Mouse (Mus musculus) liver, embryonic 14.5 days (tissue): ENCODE data around the gene H3f3b. TPM values are rescaled to one million over a fixed set of nuclear protein-coding genes. Genes with fewer than 3 reads are reported as not detected.

Experiments
- ATAC-seq: fragments of 200-750 bp; cut with Nextera tagmentation; 2 replicates; pipeline ENCODE4 v1.8.0; 2017; ENCODE audit warnings: moderate number of reproducible peaks, mild to moderate bottlenecking, moderate library complexity; ENCODE audit not compliant: insufficient read depth
- DNase-seq, 3 experiments: peaks; one replicate each; pipeline ENCODE4 v3.0.0-alpha.2; 2012 to 2013; ENCODE audit warnings: low read depth in 3 of 3, low spot score in 3 of 3
- H3K27ac ChIP-seq: fragments of 300-500 bp; sonication (generic); 2 replicates; pipeline ENCODE4 v1.5.1; 2014; ENCODE audit warnings: moderate library complexity, mild to moderate bottlenecking, control low read depth, inconsistent platforms
- H3K27me3 ChIP-seq: fragments of 300-500 bp; sonication (generic); 2 replicates; pipeline ENCODE4 v1.6.1; 2014; ENCODE audit warnings: mild to moderate bottlenecking, low read length, moderate library complexity; ENCODE audit not compliant: control insufficient read depth, insufficient read depth
- H3K36me3 ChIP-seq: fragments of 300-500 bp; sonication (generic); replicated peaks from 2 replicates; pipeline ENCODE4 v1.6.1; 2014; ENCODE audit warnings: low read depth; ENCODE audit not compliant: control insufficient read depth, insufficient read depth
- H3K4me1 ChIP-seq, 2 experiments: fragments of 200-500 bp in 1 of 2; fragments of 300-500 bp in 1 of 2; sonication (generic) in 1 of 2; replicated peaks; 2 replicates each; pipeline ENCODE4 v1.6.1; 2012 to 2014; ENCODE audit warnings: antibody characterized with exemption in 1 of 2, inconsistent platforms in 1 of 2, low read length in 1 of 2; ENCODE audit not compliant: control insufficient read depth in 2 of 2, insufficient read depth in 2 of 2
- H3K4me2 ChIP-seq: fragments of 300-500 bp; sonication (generic); 2 replicates; pipeline ENCODE4 v1.6.1; 2014; ENCODE audit warnings: low read depth, mild to moderate bottlenecking, control low read depth, moderate library complexity
- H3K4me3 ChIP-seq, 2 experiments: fragments of 200-500 bp in 1 of 2; fragments of 300-500 bp in 1 of 2; sonication (generic) in 1 of 2; 2 replicates each; pipeline ENCODE4 v1.5.1; 2012 to 2014; ENCODE audit warnings: low read depth in 2 of 2, low read length in 2 of 2, mild to moderate bottlenecking in 2 of 2, control low read depth in 1 of 2, inconsistent platforms in 1 of 2, moderate library complexity in 1 of 2; ENCODE audit not compliant: insufficient read depth in 1 of 2
- H3K9ac ChIP-seq: fragments of 300-500 bp; sonication (generic); replicated peaks from 2 replicates; pipeline ENCODE4 v1.6.1; 2014; ENCODE audit warnings: mild to moderate bottlenecking, control low read depth, moderate library complexity
- H3K9me3 ChIP-seq: fragments of 300-500 bp; sonication (generic); 2 replicates; pipeline ENCODE4 v1.6.1; 2016; ENCODE audit warnings: low read length, mixed read lengths; ENCODE audit not compliant: control insufficient read depth
- CTCF ChIP-seq: IDR thresholded peaks from 2 replicates; pipeline ENCODE4 v1.5.1; 2016; ENCODE audit warnings: antibody characterized with exemption, low read depth, control low read depth
- EP300 ChIP-seq: IDR thresholded peaks from 2 replicates; pipeline ENCODE4 v1.6.1; 2016; ENCODE audit warnings: antibody characterized with exemption, low read depth
- WGBS: fragments of 180-500 bp; shearing (Covaris S2); extraction: QIAGEN DNeasy Blood & Tissue Kit; methylation state at CpG from one replicate; pipeline ENCODE4 v1.1.7; 2014; ENCODE audit not compliant: insufficient replicate concordance; 5-methylcytosine and 5-hydroxymethylcytosine counted together
- polyA plus RNA-seq, 2 experiments: library from polyadenylated mRNA; depleted of rRNA in 1 of 2; stranded (reverse) in 1 of 2; unstranded in 1 of 2; fragments of >200 nt; fragmentation: Nextera tagmentation in 1 of 2; extraction: Ambion mirVana in 1 of 2; gene quantifications; 2 replicates each; pipeline versions ENCODE4 v1.2.1 to v1.2.3; 2012 to 2014

The H3f3b gene
- 173 and 248 TPM in 2 replicates for polyA plus RNA-seq (2012; rRNA removed)
- polyA plus RNA-seq (2014; fragmentation: Nextera tagmentation; extraction: Ambion mirVana) = 651 and 676 TPM in 2 replicates

DNA sequence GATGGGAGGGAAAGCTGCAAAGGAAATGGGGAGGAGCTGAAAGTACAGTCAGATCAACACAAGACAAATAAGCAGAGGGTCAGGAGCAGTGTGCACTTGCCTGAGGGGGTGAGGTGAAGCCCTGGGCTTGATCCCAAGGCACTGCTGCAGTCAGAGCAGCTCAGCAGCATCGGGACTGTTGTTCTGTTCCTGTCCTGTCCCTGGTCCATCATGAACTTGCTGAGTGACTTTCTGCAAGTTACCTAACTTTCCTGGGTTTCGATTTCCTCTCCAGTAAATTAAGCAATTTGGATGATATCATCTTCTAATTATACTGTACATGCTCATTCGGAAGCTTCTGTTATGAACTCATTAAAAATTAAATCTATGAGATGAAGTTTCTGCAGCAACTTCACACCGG, at the start of gene H3f3b:
Gene H3f3b (minus strand): TSS at position 207 of the 400 bp plus-strand sequence.
- H3K9ac ChIP-seq = peak within 1 kb of the TSS; percentile 18; the same call in 1 of the 2 replicates
- TF ChIP-seq CTCF (no peak), EP300 (no peak)
- no peaks in the 10 kb centered on the region for H3K27me3 ChIP-seq
- H3K27ac ChIP-seq = 0 out of 2 replicates have a peak within 1 kb of the TSS, but pooled peaks have one; percentile 18
- no peak for DNase-seq
- 71% methylated on average over 4 of the region's 4 CpGs for WGBS
- H3K4me2 ChIP-seq = 0 out of 2 replicates have a peak within 1 kb of the TSS, but pooled peaks have one; percentile 11
- peaks cover 13 to 32% of the 10 kb centered on the region in 2 experiments for H3K4me1 ChIP-seq
- H3K36me3 ChIP-seq = peaks cover 4% of the 10 kb centered on the region
- H3K9me3 ChIP-seq = no peaks in the 10 kb centered on the region
- H3K4me3 ChIP-seq = no peak within 1 kb of the TSS
- no peak for ATAC-seq

DNA sequence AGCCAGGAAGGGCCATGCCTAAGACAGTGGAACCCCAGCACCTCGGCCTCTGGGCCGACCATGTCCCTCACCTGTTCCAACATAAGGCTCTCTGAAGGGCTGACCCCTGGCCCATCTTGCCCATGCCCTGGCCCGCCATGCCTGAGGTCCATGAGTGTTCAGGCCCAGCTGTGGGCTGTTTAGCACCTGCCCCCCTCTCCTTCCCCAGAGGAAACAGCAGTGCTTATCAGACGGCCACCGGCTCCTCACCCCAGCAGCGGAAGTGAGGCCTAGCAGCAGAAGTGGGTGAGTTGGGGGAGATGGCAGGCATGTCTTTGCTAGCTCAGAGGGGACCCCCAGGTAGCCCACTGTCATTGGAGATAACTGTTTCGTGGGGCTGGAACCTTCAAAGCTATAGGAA, 49.1 kb upstream of the H3f3b start:
- peak overlapping the region; percentile 94 for H3K9ac ChIP-seq
- H3K9me3 ChIP-seq = no peaks in the 10 kb centered on the region
- peak overlapping the region; percentile 93 for H3K27ac ChIP-seq
- peak overlapping the region; percentile 95 for H3K4me2 ChIP-seq
- 12% methylated on average over 7 of the region's 7 CpGs for WGBS
- no peak for TF ChIP-seq EP300
- no peak for TF ChIP-seq CTCF
- ATAC-seq (peak; percentile 49; the same call in 1 of the 2 replicates), DNase-seq (peak in 2 of 3 experiments; percentile 44 to 52)
- H3K4me3 ChIP-seq = peak overlapping the region; percentile 55 to 75
- peaks cover 33% of the 10 kb centered on the region in 2 experiments for H3K4me1 ChIP-seq
- H3K27me3 ChIP-seq = no peaks in the 10 kb centered on the region
- peaks cover 31% of the 10 kb centered on the region for H3K36me3 ChIP-seq

DNA sequence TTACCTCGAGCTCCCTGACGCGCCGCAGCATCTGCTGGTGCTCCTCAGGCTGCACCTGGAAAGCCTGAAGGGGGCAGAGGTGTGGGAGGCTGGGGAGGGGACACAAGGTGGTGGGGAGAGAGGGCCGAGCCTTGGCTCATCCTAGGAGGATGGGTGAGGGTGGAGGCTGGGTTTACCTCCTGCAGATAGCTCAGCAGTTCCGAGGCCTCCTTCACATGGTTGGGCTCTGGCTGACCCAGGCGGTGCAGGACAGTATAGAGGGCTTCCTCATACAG, 48.4 kb upstream of the H3f3b start:
- 47% methylated on average over 7 of the region's 7 CpGs for WGBS
- Histone ChIP-seq H3K9ac (peak overlapping the region; percentile 94), H3K27me3 (no peaks in the 10 kb centered on the region), H3K27ac (peak overlapping the region; percentile 93), H3K9me3 (no peaks in the 10 kb centered on the region), H3K4me2 (peak overlapping the region; percentile 95), H3K36me3 (peaks cover 26% of the 10 kb centered on the region), H3K4me3 (peak overlapping the region; percentile 55 to 75), H3K4me1 (peaks cover 33% of the 10 kb centered on the region in 2 experiments)
- no peak for DNase-seq
- TF ChIP-seq EP300 (no peak), CTCF (0 out of 2 replicates have a peak, but pooled peaks have one; percentile 30)
- ATAC-seq = no peak

DNA sequence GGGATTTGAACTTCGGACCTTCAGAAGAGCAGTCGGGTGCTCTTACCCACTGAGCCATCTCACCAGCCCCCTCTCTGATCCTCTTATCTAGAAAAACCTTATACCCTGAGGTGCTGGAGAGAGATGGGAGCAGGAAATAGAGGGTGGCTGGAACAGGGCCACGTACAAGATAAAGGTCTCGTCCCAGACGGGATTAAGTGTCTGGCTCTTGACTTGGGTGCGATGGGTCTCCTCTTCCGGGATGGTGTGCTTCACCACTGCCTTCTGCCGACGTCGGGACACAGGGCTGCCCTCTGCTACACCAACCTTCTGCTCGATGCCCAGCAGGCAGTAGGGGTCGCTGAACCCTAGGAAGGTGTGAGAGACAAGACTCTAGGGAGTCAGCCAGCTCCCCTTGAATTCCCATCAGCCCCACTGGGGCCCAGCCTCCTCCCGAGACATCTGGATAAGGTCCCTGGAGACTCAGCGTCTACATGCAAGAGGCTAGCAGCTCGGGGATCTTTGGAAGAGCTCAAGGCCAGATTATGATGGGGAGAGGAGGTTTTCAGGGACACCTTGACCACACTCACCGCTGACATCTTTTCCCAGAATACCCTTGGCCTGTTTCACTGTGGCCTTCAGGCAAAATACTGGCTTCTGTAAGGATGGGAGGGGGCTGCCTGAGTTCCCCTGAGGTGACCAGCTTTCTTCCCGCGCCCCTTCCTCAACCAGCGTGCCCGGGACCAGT, 47.9 kb upstream of the H3f3b start:
- no peaks in the 10 kb centered on the region for H3K9me3 ChIP-seq
- peak overlapping the region; percentile 94 for H3K9ac ChIP-seq
- H3K27ac ChIP-seq = peak overlapping the region; percentile 93
- 24% methylated on average over 20 of the region's 20 CpGs for WGBS
- no peaks in the 10 kb centered on the region for H3K27me3 ChIP-seq
- H3K4me1 ChIP-seq = peaks cover 33% of the 10 kb centered on the region in 2 experiments
- peaks cover 22% of the 10 kb centered on the region for H3K36me3 ChIP-seq
- H3K4me3 ChIP-seq = peak overlapping the region; percentile 55 to 75
- ATAC-seq (no peak), DNase-seq (no peak)
- TF ChIP-seq CTCF (peak; percentile 64), EP300 (no peak)
- peak overlapping the region; percentile 95 for H3K4me2 ChIP-seq

DNA sequence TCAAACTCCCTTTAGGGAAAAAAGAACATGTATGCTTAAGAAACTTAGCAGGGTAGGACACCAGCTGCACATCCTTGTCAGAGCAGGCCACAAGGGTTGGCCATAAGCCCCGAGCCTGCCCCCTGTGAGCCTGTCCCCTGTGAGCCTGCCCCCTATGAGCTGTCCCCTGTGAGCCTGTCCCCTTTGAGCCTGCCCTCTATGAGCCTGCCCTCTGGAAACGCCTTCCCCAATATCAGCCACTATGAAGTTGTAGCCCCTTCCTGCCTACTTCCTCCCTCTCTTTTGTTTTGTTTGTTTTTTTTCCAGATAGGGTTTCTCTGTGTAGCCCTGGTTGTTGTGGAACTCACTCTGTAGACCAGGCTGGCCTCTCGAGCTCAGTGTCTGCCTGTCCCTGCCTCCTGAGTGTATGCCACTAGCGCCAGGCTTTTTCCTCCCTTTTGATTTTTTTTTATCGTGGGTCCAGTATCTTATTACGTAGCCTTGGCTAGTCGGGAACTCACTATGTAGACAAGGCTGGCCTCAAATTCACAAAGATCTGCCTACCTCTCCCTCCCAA, 46.8 kb upstream of the H3f3b start:
- Histone ChIP-seq H3K4me3 (no peak overlapping the region), H3K27me3 (no peaks in the 10 kb centered on the region), H3K27ac (no peak overlapping the region), H3K36me3 (peaks cover 10% of the 10 kb centered on the region), H3K9me3 (no peaks in the 10 kb centered on the region), H3K4me2 (no peak overlapping the region), H3K9ac (no peak overlapping the region), H3K4me1 (peaks cover 27 to 31% of the 10 kb centered on the region in 2 experiments)
- TF ChIP-seq EP300 (no peak), CTCF (no peak)
- DNase-seq = no peak
- WGBS = 44% methylated on average over 7 of the region's 7 CpGs
- ATAC-seq = no peak
